ENCODE assay signal across 11 mouse cellular contexts in the genomic region with DNA sequence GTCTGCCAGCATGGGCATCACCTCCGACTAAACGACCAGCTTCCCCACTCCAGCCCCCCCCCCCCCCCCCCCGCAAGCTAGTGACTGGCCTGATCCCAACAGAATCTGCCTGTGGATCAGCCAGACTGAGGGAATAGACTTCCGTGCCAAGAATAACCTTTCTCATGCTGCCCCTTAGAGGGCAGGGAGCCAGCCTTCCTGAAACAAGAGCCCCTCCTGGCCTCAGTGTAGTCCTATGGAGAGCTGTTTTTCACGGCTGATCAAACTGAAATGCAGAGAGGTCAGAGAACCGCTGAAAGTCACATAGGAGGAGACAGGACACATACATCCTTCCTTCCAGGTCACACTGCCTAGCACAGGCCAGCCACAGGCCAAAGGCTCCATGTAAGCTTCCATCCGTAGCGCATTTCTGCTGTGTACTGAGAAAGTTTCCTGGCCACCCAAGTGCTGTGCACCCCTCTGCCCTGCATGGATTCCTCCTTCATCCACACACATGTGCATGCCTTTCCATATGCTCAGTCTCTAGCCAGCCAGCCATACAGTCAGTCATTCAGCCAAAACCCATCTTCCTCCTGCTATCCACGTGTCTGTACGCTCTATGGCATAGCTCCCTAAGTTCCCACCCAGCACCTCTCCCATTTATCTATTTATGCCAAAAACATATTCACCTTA. TPM values are rescaled to one million over a fixed set of nuclear protein-coding genes. Genes with fewer than 3 reads are reported as not detected.
DNase-seq lines count a peak whose midpoint lies in the region; ATAC-seq lines count a peak whose summit lies in the region.
"Had no signal": no experiment of that assay in that cellular context is flagged by ENCODE, and none has a peak within 500 bp of the region (broad histone marks: within the 10 kb centered on the region; RNA-seq: fewer than 3 reads in every experiment).

No protein-coding gene starts in this region.

- WGBS in hindbrain, embryonic 10.5 days: 26% methylated on average over 10 of the region's 10 CpGs
- WGBS in hindbrain, embryonic 14.5 days: 18% methylated on average over 9 of the region's 10 CpGs
- 24% methylated on average over 9 of the region's 10 CpGs for WGBS in hindbrain, embryonic 15.5 days

- peaks cover 66% of the 10 kb centered on the region for H3K4me1 ChIP-seq in hindbrain, embryonic 10.5 days (replicated peaks)
- H3K4me1 ChIP-seq in hindbrain, embryonic 14.5 days (replicated peaks; ENCODE audit: control insufficient read depth, insufficient read depth, low read length): peaks cover 19% of the 10 kb centered on the region; the same call in 1 of the 2 replicates
- peaks cover 18% of the 10 kb centered on the region for H3K4me1 ChIP-seq in hindbrain, embryonic 15.5 days (replicated peaks)

- DNase-seq in cerebellum, postnatal 10 days: peak; percentile 85 to 87
- DNase-seq in cerebellum, adult 11 months: no peak
- DNase-seq in hindbrain, embryonic 10.5 days (ENCODE audit: low spot score): peak; percentile 35
- DNase-seq in hindbrain, embryonic 14.5 days (ENCODE audit: low spot score): no peak
- peak; percentile 39 for DNase-seq in MN1 (ENCODE audit: low spot score)
- DNase-seq in adrenal gland, adult (ENCODE audit: inconsistent age in 2 of 2, low spot score in 1 of 2): no peak
- no peak for DNase-seq in gastrocnemius, adult 18-20 months (ENCODE audit: low spot score)
- DNase-seq: cerebellum, postnatal 36 days; heart, postnatal 14 days; liver had no signal

- H3K4me3 ChIP-seq in hindbrain, embryonic 10.5 days: 0 out of 2 replicates have a peak overlapping the region, but pooled peaks have one; percentile 2
- H3K4me3 ChIP-seq in hindbrain, embryonic 14.5 days (replicated peaks; ENCODE audit: low read length): no peak overlapping the region
- H3K4me3 ChIP-seq in hindbrain, embryonic 15.5 days: no peak overlapping the region

- no peak overlapping the region for H3K4me2 ChIP-seq in hindbrain, embryonic 14.5 days (replicated peaks)
- H3K4me2 ChIP-seq in hindbrain, embryonic 15.5 days: no peak overlapping the region

- H3K27me3 ChIP-seq in hindbrain, embryonic 10.5 days (ENCODE audit: insufficient read depth, poor library complexity, severe bottlenecking): peaks cover 21% of the 10 kb centered on the region
- no peaks in the 10 kb centered on the region for H3K27me3 ChIP-seq in hindbrain, embryonic 14.5 days (ENCODE audit: control insufficient read depth, insufficient read depth, low read length)
- no peaks in the 10 kb centered on the region for H3K27me3 ChIP-seq in hindbrain, embryonic 15.5 days

- peak overlapping the region; percentile 74 for H3K27ac ChIP-seq in hindbrain, embryonic 10.5 days
- no peak overlapping the region for H3K27ac ChIP-seq in hindbrain, embryonic 14.5 days
- H3K27ac ChIP-seq in hindbrain, embryonic 15.5 days (replicated peaks): no peak overlapping the region

- ATAC-seq in hindbrain, embryonic 14.5 days (ENCODE audit: low FRiP score): no peak
- peak; percentile 66; the same call in 1 of the 2 replicates for ATAC-seq in hindbrain, embryonic 15.5 days (ENCODE audit: low FRiP score, low read depth)

- H3K9ac ChIP-seq in hindbrain, embryonic 14.5 days: no peak overlapping the region
- H3K9ac ChIP-seq in hindbrain, embryonic 15.5 days: no peak overlapping the region

- H3K9me3 ChIP-seq in hindbrain, embryonic 10.5 days: peaks cover 9% of the 10 kb centered on the region; the same call in 1 of the 2 replicates
- H3K9me3 ChIP-seq in hindbrain, embryonic 14.5 days (ENCODE audit: control insufficient read depth, low read length): no peaks in the 10 kb centered on the region
- H3K9me3 ChIP-seq in hindbrain, embryonic 15.5 days: no peaks in the 10 kb centered on the region

- peaks cover 45% of the 10 kb centered on the region for H3K36me3 ChIP-seq in hindbrain, embryonic 10.5 days
- H3K36me3 ChIP-seq in hindbrain, embryonic 14.5 days (replicated peaks; ENCODE audit: control insufficient read depth, insufficient read depth): 0 out of 2 replicates have a peak, but pooled peaks cover 5% of the 10 kb centered on the region
- no peaks in the 10 kb centered on the region for H3K36me3 ChIP-seq in hindbrain, embryonic 15.5 days

RNA-seq across cellular contexts. Expression of gene Scube1, which starts 18.2 kb away (rescaled TPM):
- 62.6 and 70.5 TPM in 2 replicates for polyA plus RNA-seq in hindbrain, embryonic 10.5 days (2016; fragmentation: Nextera tagmentation; extraction: Ambion mirVana)
- polyA plus RNA-seq in hindbrain, embryonic 14.5 days (2014; fragmentation: Nextera tagmentation; extraction: Ambion mirVana): 10.4 and 12.7 TPM in 2 replicates
- polyA plus RNA-seq in hindbrain, embryonic 15.5 days (2015; fragmentation: Nextera tagmentation; extraction: Ambion mirVana): 8.4 and 9.7 TPM in 2 replicates
- under 1 TPM; 0.14 to 0.27 TPM for total RNA-seq in gastrocnemius, adult 18-20 months (2021)

Comparison
In these comparisons a context has a peak if more than half of its experiments do, and no peak if none do; other contexts are left out.
1. DNase-seq: peak in cerebellum, postnatal 10 days (2 of 2), hindbrain, embryonic 10.5 days (single experiment) and MN1 (single experiment); none in cerebellum, adult 11 months (single experiment), hindbrain, embryonic 14.5 days (single experiment), adrenal gland, adult (0 of 2) and gastrocnemius, adult 18-20 months (single experiment).